ENCODE assay signal across 10 mouse cellular contexts in genomic region chr11:53491954-53492401, GRCm38 (mm10). TPM values are rescaled to one million over a fixed set of nuclear protein-coding genes. Genes with fewer than 3 reads are reported as not detected.
A peak's percentile ranks its signal among the peaks of the same experiment; 100 is the strongest.
DNase-seq lines count a peak whose midpoint lies in the region; ATAC-seq and TF ChIP-seq lines count a peak whose summit lies in the region.
"Had no signal": no experiment of that assay in that cellular context is flagged by ENCODE, and none has a peak within 500 bp of the region (broad histone marks: within the 10 kb centered on the region; RNA-seq: fewer than 3 reads in every experiment).

No protein-coding gene starts in this region.

- peak; percentile 28 for DNase-seq in 416B (ENCODE audit: low read depth)
- peak; percentile 87 for DNase-seq in CH12.LX (ENCODE audit: extremely low read depth)
- DNase-seq in forebrain, postnatal 0 days: no peak
- no peak for DNase-seq in adrenal gland, postnatal 10 days
- no peak for DNase-seq in spleen, adult 18-20 months
- DNase-seq in layer of hippocampus, adult 9-10 months (ENCODE audit: low spot score): no peak
- DNase-seq: kidney, adult 8-10 months had no signal

- H3K4me3 ChIP-seq in CH12.LX (replicated peaks in 1 of 3; ENCODE audit: low read depth in 2 of 3, low read length in 2 of 3, poor library complexity in 1 of 3): no peak overlapping the region
- H3K4me3 ChIP-seq in forebrain, postnatal 0 days (ENCODE audit: low read depth, low read length): no peak overlapping the region
- no peak overlapping the region for H3K4me3 ChIP-seq in intestine, embryonic 16.5 days (ENCODE audit: low read length)
- H3K4me3 ChIP-seq: embryonic facial prominence, embryonic 13.5 days had no signal

- dilution Hi-C loops in CH12.LX (cut with MboI; ENCODE audit: extremely low pct_ligation_motif_present, extremely low pct_unique_long_range_greater_than_20kb, low sequenced_read_pairs): no loop called here

- no peak for TF ChIP-seq CTCF in CH12.LX (conservative IDR thresholded peaks at IDR 0.05 in 1 of 2, IDR thresholded peaks at IDR 0.05 in 1 of 2; ENCODE audit: low read depth in 2 of 2, low read length in 2 of 2)
- no peak for TF ChIP-seq CTCF in forebrain, postnatal 0 days (IDR thresholded peaks at IDR 0.05; ENCODE audit: low read depth)

- H3K9me3 ChIP-seq in CH12.LX (replicated peaks; ENCODE audit: low read length): no peaks in the 10 kb centered on the region
- H3K9me3 ChIP-seq in forebrain, postnatal 0 days (ENCODE audit: low read length): no peaks in the 10 kb centered on the region
- H3K9me3 ChIP-seq in intestine, embryonic 16.5 days (ENCODE audit: control insufficient read depth, low read length): no peaks in the 10 kb centered on the region
- H3K9me3 ChIP-seq: embryonic facial prominence, embryonic 13.5 days had no signal

- H3K79me2 ChIP-seq in CH12.LX (replicated peaks; ENCODE audit: control insufficient read depth, extremely low read depth, insufficient read depth, poor library complexity, severe bottlenecking): no peaks in the 10 kb centered on the region

- peak; percentile 74 for ATAC-seq in forebrain, postnatal 0 days
- ATAC-seq in intestine, embryonic 16.5 days: peak; percentile 57

- TF ChIP-seq RAD21 in CH12.LX (IDR thresholded peaks at IDR 0.05; ENCODE audit: low read depth, low read length): no peak; the same call in 1 of the 2 replicates

- no peaks in the 10 kb centered on the region for H3K36me3 ChIP-seq in CH12.LX (replicated peaks in 1 of 2; ENCODE audit: control insufficient read depth in 1 of 2, insufficient read depth in 1 of 2, low read length in 1 of 2)
- H3K36me3 ChIP-seq in forebrain, postnatal 0 days (ENCODE audit: insufficient read depth): no peaks in the 10 kb centered on the region
- no peaks in the 10 kb centered on the region for H3K36me3 ChIP-seq in intestine, embryonic 16.5 days (ENCODE audit: control insufficient read depth, insufficient read depth, low read length)
- H3K36me3 ChIP-seq: embryonic facial prominence, embryonic 13.5 days had no signal

- H3K9ac ChIP-seq in CH12.LX (ENCODE audit: insufficient read depth, low read depth): peak overlapping the region; percentile 16; the same call in 1 of the 2 replicates
- H3K9ac ChIP-seq in forebrain, postnatal 0 days: no peak overlapping the region
- H3K9ac ChIP-seq in intestine, embryonic 16.5 days (ENCODE audit: low read depth, low read length): no peak overlapping the region
- H3K9ac ChIP-seq: embryonic facial prominence, embryonic 13.5 days had no signal

- peak overlapping the region; percentile 68 for H3K27ac ChIP-seq in CH12.LX (ENCODE audit: insufficient read depth, low read depth)
- H3K27ac ChIP-seq in forebrain, postnatal 0 days (ENCODE audit: low read depth, low read length): 0 out of 2 replicates have a peak overlapping the region, but pooled peaks have one; percentile 17
- no peak overlapping the region for H3K27ac ChIP-seq in intestine, embryonic 16.5 days (ENCODE audit: low read length)
- H3K27ac ChIP-seq: embryonic facial prominence, embryonic 13.5 days had no signal

- peak; percentile 83 for TF ChIP-seq EP300 in CH12.LX (IDR thresholded peaks at IDR 0.05; ENCODE audit: low read length)

- no peaks in the 10 kb centered on the region for H3K27me3 ChIP-seq in CH12.LX (replicated peaks)
- H3K27me3 ChIP-seq in forebrain, postnatal 0 days (ENCODE audit: insufficient read depth, low read length): no peaks in the 10 kb centered on the region
- H3K27me3 ChIP-seq in intestine, embryonic 16.5 days (replicated peaks; ENCODE audit: control insufficient read depth, insufficient read depth, low read length): no peaks in the 10 kb centered on the region; the same call in 1 of the 2 replicates

- peak; percentile 48 for TF ChIP-seq POLR2A in CH12.LX (IDR thresholded peaks at IDR 0.05; ENCODE audit: low read depth, low read length)

- peak overlapping the region; percentile 58 for H3K4me2 ChIP-seq in CH12.LX (ENCODE audit: insufficient read depth, low read depth, poor library complexity, severe bottlenecking)
- H3K4me2 ChIP-seq in forebrain, postnatal 0 days (ENCODE audit: low read depth): no peak overlapping the region
- no peak overlapping the region for H3K4me2 ChIP-seq in intestine, embryonic 16.5 days (ENCODE audit: low read depth, low read length)
- H3K4me2 ChIP-seq: embryonic facial prominence, embryonic 13.5 days had no signal

- H3K4me1 ChIP-seq in CH12.LX (ENCODE audit: control insufficient read depth in 1 of 2, insufficient read depth in 2 of 2): peaks cover 24 to 74% of the 10 kb centered on the region in 2 experiments
- H3K4me1 ChIP-seq in forebrain, postnatal 0 days (ENCODE audit: insufficient read depth): no peaks in the 10 kb centered on the region
- 0 out of 2 replicates have a peak, but pooled peaks cover 2% of the 10 kb centered on the region for H3K4me1 ChIP-seq in intestine, embryonic 16.5 days (ENCODE audit: control insufficient read depth, insufficient read depth, low read length)

- in situ Hi-C loops in CH12.LX (cut with MboI; ENCODE audit: low pct_ligation_motif_present, low pct_unique_long_range_greater_than_20kb, low sequenced_read_pairs): no loop called here

- WGBS in forebrain, postnatal 0 days: 6% methylated on average over 8 of the region's 8 CpGs
- WGBS in intestine, embryonic 16.5 days: 34% methylated on average over 8 of the region's 8 CpGs

TF ChIP-seq in CH12.LX, 34 proteins besides CTCF, POLR2A, EP300 and RAD21 (continues in another document):
- peak; percentile 31; the same call in 1 of the 2 replicates for TF ChIP-seq TBP (conservative IDR thresholded peaks at IDR 0.05; ENCODE audit: low read depth, low read length)
- no peak; the same call in 1 of the 2 replicates for TF ChIP-seq NRF1 (IDR thresholded peaks at IDR 0.05; ENCODE audit: low read depth, low read length)
- no peak for TF ChIP-seq POLR2AphosphoS2 (IDR thresholded peaks at IDR 0.05; ENCODE audit: low read depth, low read length)
- TF ChIP-seq ZNF384 (IDR thresholded peaks at IDR 0.05; ENCODE audit: low read depth, low read length): peak; percentile 95
- no peak for TF ChIP-seq PAX5 (IDR thresholded peaks at IDR 0.05; ENCODE audit: low read length)
- TF ChIP-seq HCFC1 (IDR thresholded peaks at IDR 0.05; ENCODE audit: low read depth, low read length): peak; percentile 58
- TF ChIP-seq E2F4 (IDR thresholded peaks at IDR 0.05; ENCODE audit: insufficient replicate concordance, low read depth, low read length): 0 out of 2 replicates have a peak, but pooled peaks have one; percentile 31
- TF ChIP-seq SIN3A (IDR thresholded peaks at IDR 0.05; ENCODE audit: low read length): peak; percentile 85; the same call in 1 of the 2 replicates
- no peak for TF ChIP-seq NELFE (IDR thresholded peaks at IDR 0.05; ENCODE audit: low read depth, low read length)
- TF ChIP-seq TCF12 (IDR thresholded peaks at IDR 0.05; ENCODE audit: low read depth, low read length): peak; percentile 57; the same call in 1 of the 2 replicates
- 0 out of 2 replicates have a peak, but pooled peaks have one; percentile 75 for TF ChIP-seq RCOR1 (conservative IDR thresholded peaks at IDR 0.05; ENCODE audit: low read depth, low read length)
- TF ChIP-seq SMC3 (IDR thresholded peaks at IDR 0.05; ENCODE audit: low read depth, low read length): no peak
- peak; percentile 70; the same call in 1 of the 2 replicates for TF ChIP-seq MAZ (IDR thresholded peaks at IDR 0.05; ENCODE audit: low read depth, low read length)
- TF ChIP-seq KAT2A (IDR thresholded peaks at IDR 0.05; ENCODE audit: insufficient replicate concordance, low read length): no peak

RNA-seq across cellular contexts. Expression of gene Sowaha, which starts 11.9 kb away (rescaled TPM):
- total RNA-seq in CH12.LX (2012; rRNA removed) (not detected in 2 replicates), CH12.LX (2014; rRNA removed) (not detected in 2 replicates)
- not detected in 2 replicates for polyA plus RNA-seq in CH12.LX (2012; ENCODE audit: insufficient read length, low read depth)
- 13.2 and 13.5 TPM in 2 replicates for total RNA-seq in forebrain, postnatal 0 days (2014; rRNA removed)
- polyA plus RNA-seq in forebrain, postnatal 0 days (2015; fragmentation: Nextera tagmentation; extraction: Ambion mirVana): 5.0 and 7.9 TPM in 2 replicates
- polyA plus RNA-seq in intestine, embryonic 16.5 days (2015; fragmentation: Nextera tagmentation; extraction: Ambion mirVana): 0.31 and 0.32 TPM in 2 replicates
- total RNA-seq in adrenal gland, postnatal 10 days (2021): under 1 TPM; 0.60 to 0.94 TPM

RNA-seq across cellular contexts. Expression of gene Gm9945, which starts 12.0 kb away (rescaled TPM):
- not detected in 2 replicates for total RNA-seq in CH12.LX (2012; rRNA removed)
- not detected in 2 replicates for total RNA-seq in CH12.LX (2014; rRNA removed)
- not detected in 2 replicates for polyA plus RNA-seq in CH12.LX (2012; ENCODE audit: insufficient read length, low read depth)
- total RNA-seq in forebrain, postnatal 0 days (2014; rRNA removed): not detected in 2 replicates
- 0.15 and 0.28 TPM in 2 replicates for polyA plus RNA-seq in forebrain, postnatal 0 days (2015; fragmentation: Nextera tagmentation; extraction: Ambion mirVana)
- polyA plus RNA-seq in intestine, embryonic 16.5 days (2015; fragmentation: Nextera tagmentation; extraction: Ambion mirVana): not detected in 2 replicates
- not detected for total RNA-seq in adrenal gland, postnatal 10 days (2021)
- polyA plus RNA-seq: embryonic facial prominence, embryonic 13.5 days had no signal

RNA-seq across cellular contexts. Expression of gene Gm9837, which starts 21.7 kb away (rescaled TPM):
- total RNA-seq in CH12.LX (2012; rRNA removed): not detected in 2 replicates
- not detected in 2 replicates for total RNA-seq in CH12.LX (2014; rRNA removed)
- polyA plus RNA-seq in CH12.LX (2012; ENCODE audit: insufficient read length, low read depth): not detected in 2 replicates
- 1.7 TPM in 1 of 2 replicates, not detected in the other for total RNA-seq in forebrain, postnatal 0 days (2014; rRNA removed)
- polyA plus RNA-seq in forebrain, postnatal 0 days (2015; fragmentation: Nextera tagmentation; extraction: Ambion mirVana): not detected in 2 replicates
- polyA plus RNA-seq in intestine, embryonic 16.5 days (2015; fragmentation: Nextera tagmentation; extraction: Ambion mirVana): not detected in 2 replicates
- total RNA-seq in adrenal gland, postnatal 10 days (2021): not detected
- polyA plus RNA-seq: embryonic facial prominence, embryonic 13.5 days; liver, embryonic 16.5 days had no signal

RNA-seq across cellular contexts. Expression of gene Sept8, which starts 27.1 kb away (rescaled TPM):
- total RNA-seq in CH12.LX (2012; rRNA removed) (14.9 and 21.9 TPM in 2 replicates), CH12.LX (2014; rRNA removed) (8.2 and 8.5 TPM in 2 replicates)
- polyA plus RNA-seq in CH12.LX (2012; ENCODE audit: insufficient read length, low read depth): 15.2 and 15.3 TPM in 2 replicates
- 37.2 and 40.9 TPM in 2 replicates for total RNA-seq in forebrain, postnatal 0 days (2014; rRNA removed)
- 13.5 and 18.2 TPM in 2 replicates for polyA plus RNA-seq in forebrain, postnatal 0 days (2015; fragmentation: Nextera tagmentation; extraction: Ambion mirVana)
- polyA plus RNA-seq in intestine, embryonic 16.5 days (2015; fragmentation: Nextera tagmentation; extraction: Ambion mirVana): 18.2 and 18.4 TPM in 2 replicates
- total RNA-seq in adrenal gland, postnatal 10 days (2021): 10 to 100 TPM; 41.2 to 49.2 TPM

RNA-seq across cellular contexts. Expression of gene Shroom1, which starts 35.0 kb away (rescaled TPM):
- total RNA-seq in CH12.LX (2012; rRNA removed) (not detected in 2 replicates), CH12.LX (2014; rRNA removed) (not detected in 2 replicates)
- not detected in 2 replicates for polyA plus RNA-seq in CH12.LX (2012; ENCODE audit: insufficient read length, low read depth)
- total RNA-seq in forebrain, postnatal 0 days (2014; rRNA removed): 3.0 and 4.9 TPM in 2 replicates
- polyA plus RNA-seq in forebrain, postnatal 0 days (2015; fragmentation: Nextera tagmentation; extraction: Ambion mirVana): 2.0 TPM in 2 replicates
- polyA plus RNA-seq in intestine, embryonic 16.5 days (2015; fragmentation: Nextera tagmentation; extraction: Ambion mirVana): 1.3 and 1.4 TPM in 2 replicates
- total RNA-seq in adrenal gland, postnatal 10 days (2021): 1 to 10 TPM; 3.2 to 5.4 TPM

Comparison
In these comparisons a context has a peak if more than half of its experiments do, and no peak if none do; other contexts are left out.
1. DNase-seq: peak in 416B (single experiment) and CH12.LX (single experiment); none in forebrain, postnatal 0 days (single experiment), adrenal gland, postnatal 10 days (single experiment), spleen, adult 18-20 months (0 of 2) and layer of hippocampus, adult 9-10 months (single experiment).